Mouse (Mus musculus) stomach, postnatal 0 days (tissue): ENCODE data around the gene Ikzf3.

Experiments used
- CTCF ChIP-seq: IDR thresholded peaks from 2 replicates; pipeline ENCODE4 v1.5.1; 2016; ENCODE audit warnings: antibody characterized with exemption, low read depth, mild to moderate bottlenecking, moderate library complexity
- EP300 ChIP-seq: optimal IDR thresholded peaks from 2 replicates; pipeline ENCODE3; 2016; ENCODE audit warnings: antibody characterized with exemption

DNA sequence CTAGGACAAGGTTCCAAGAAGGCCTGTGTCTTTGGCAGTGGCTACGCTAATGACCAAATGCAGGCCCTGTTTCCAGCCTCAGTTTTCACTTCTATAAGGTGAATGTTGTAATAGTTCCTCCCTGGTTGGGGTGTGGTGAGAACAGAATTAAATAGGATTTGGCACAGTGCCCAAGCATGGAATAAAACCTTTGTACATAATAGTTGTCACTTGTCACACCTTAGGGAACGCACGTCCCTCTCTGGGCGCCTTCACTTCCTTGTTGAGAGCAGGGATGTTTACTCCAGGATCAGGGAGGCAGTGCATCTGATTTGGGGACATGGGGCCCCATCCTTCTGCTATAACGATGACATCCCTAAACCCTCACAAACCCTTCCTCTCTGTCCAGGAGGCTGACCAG, 117.4 kb downstream of the Ikzf3 start:
- no peak for TF ChIP-seq CTCF
- TF ChIP-seq EP300: no peak
